ENCODE assay signal across 10 mouse cellular contexts in genomic region chr5:142313944-142314343, GRCm38 (mm10).
DNase-seq lines count a peak whose midpoint lies in the region; ATAC-seq and TF ChIP-seq lines count a peak whose summit lies in the region.
"Had no signal": no experiment of that assay in that cellular context is flagged by ENCODE, and none has a peak within 500 bp of the region (broad histone marks: within the 10 kb centered on the region; RNA-seq: fewer than 3 reads in every experiment).

No protein-coding gene starts in this region.

- no peak overlapping the region for H3K4me3 ChIP-seq in hindbrain, postnatal 0 days (ENCODE audit: low read length)
- H3K4me3 ChIP-seq: embryonic facial prominence, embryonic 15.5 days had no signal

- no peaks in the 10 kb centered on the region for H3K4me1 ChIP-seq in hindbrain, postnatal 0 days (ENCODE audit: insufficient read depth, low read length)
- H3K4me1 ChIP-seq: embryonic facial prominence, embryonic 15.5 days had no signal

- no peak overlapping the region for H3K9ac ChIP-seq in hindbrain, postnatal 0 days (replicated peaks; ENCODE audit: low read length)
- H3K9ac ChIP-seq: embryonic facial prominence, embryonic 15.5 days had no signal

- H3K27me3 ChIP-seq in hindbrain, postnatal 0 days (ENCODE audit: insufficient read depth, low read length): no peaks in the 10 kb centered on the region
- H3K27me3 ChIP-seq: embryonic facial prominence, embryonic 15.5 days had no signal

- no peak for TF ChIP-seq CTCF in hindbrain, postnatal 0 days (IDR thresholded peaks at IDR 0.05; ENCODE audit: low read depth)

- H3K27ac ChIP-seq in hindbrain, postnatal 0 days: no peak overlapping the region
- H3K27ac ChIP-seq: embryonic facial prominence, embryonic 15.5 days had no signal

- 60% methylated on average over 8 of the region's 8 CpGs for WGBS in hindbrain, postnatal 0 days

- no peak for ATAC-seq in hindbrain, postnatal 0 days
- ATAC-seq: midbrain, embryonic 16.5 days had no signal

- no peak overlapping the region for H3K4me2 ChIP-seq in hindbrain, postnatal 0 days (ENCODE audit: low read depth, low read length)
- H3K4me2 ChIP-seq: embryonic facial prominence, embryonic 15.5 days had no signal

- no peaks in the 10 kb centered on the region for H3K36me3 ChIP-seq in hindbrain, postnatal 0 days (ENCODE audit: insufficient read depth, low read length)
- H3K36me3 ChIP-seq: embryonic facial prominence, embryonic 15.5 days had no signal

- DNase-seq in ovary, adult 18-20 months (ENCODE audit: low spot score): peak; percentile 68
- no peak for DNase-seq in ovary, postnatal 10 days (ENCODE audit: low spot score)
- peak; percentile 50 to 55 for DNase-seq in cerebellum, postnatal 36 days
- DNase-seq in layer of hippocampus, adult 8-10 months (ENCODE audit: low spot score in 2 of 2): peak; percentile 48 to 64
- DNase-seq in testis, postnatal 14 days (ENCODE audit: low spot score): peak; percentile 57
- no peak for DNase-seq in lung, postnatal 14 days
- DNase-seq in embryo, embryonic 11 days: no peak
- DNase-seq in hindbrain, postnatal 0 days (ENCODE audit: low spot score): no peak

- H3K9me3 ChIP-seq in hindbrain, postnatal 0 days (ENCODE audit: low read length): no peaks in the 10 kb centered on the region
- H3K9me3 ChIP-seq: embryonic facial prominence, embryonic 15.5 days had no signal

Comparison
In these comparisons a context has a peak if more than half of its experiments do, and no peak if none do; other contexts are left out.
1. DNase-seq: peak in ovary, adult 18-20 months (single experiment), cerebellum, postnatal 36 days (2 of 2), layer of hippocampus, adult 8-10 months (2 of 2) and testis, postnatal 14 days (single experiment); none in ovary, postnatal 10 days (single experiment), lung, postnatal 14 days (single experiment), embryo, embryonic 11 days (single experiment) and hindbrain, postnatal 0 days (single experiment).